Mouse (Mus musculus) layer of hippocampus, adult 18-20 months (tissue): ENCODE data around the gene Nisch. TPM values are rescaled to one million over a fixed set of nuclear protein-coding genes. Genes with fewer than 3 reads are reported as not detected.

Experiments used
- DNase-seq, 2 experiments: peaks; one replicate each; pipeline ENCODE4 v3.0.0; 2022; ENCODE audit warnings: low spot score in 2 of 2
- long read RNA-seq: library from polyadenylated mRNA; stranded (forward); transcript quantifications from one replicate; pipeline ENCODE4 v2.0.0, GENCODE M21; 2021
- total RNA-seq, 2 experiments: library from RNA; stranded (reverse); gene quantifications; 2 replicates each; pipeline ENCODE4 v1.2.3; 2021

Gene Nisch
- total RNA-seq = 100 to 1,000 TPM; 434 to 437 TPM
- long read RNA-seq, full-length matches to known transcripts = 376 of 1,032 reads
- long read RNA-seq, partial matches to known transcripts = 161 of 1,032 reads
- long read RNA-seq, other reads (novel, unspliced or antisense) = 495 of 1,032 reads

- no peak for DNase-seq
Measured at GRCm38 (mm10) chr14:31216846-31217245, at the start of gene Nisch. Gene Nisch, minus strand, starts transcription at chr14:31216946.

DNA sequence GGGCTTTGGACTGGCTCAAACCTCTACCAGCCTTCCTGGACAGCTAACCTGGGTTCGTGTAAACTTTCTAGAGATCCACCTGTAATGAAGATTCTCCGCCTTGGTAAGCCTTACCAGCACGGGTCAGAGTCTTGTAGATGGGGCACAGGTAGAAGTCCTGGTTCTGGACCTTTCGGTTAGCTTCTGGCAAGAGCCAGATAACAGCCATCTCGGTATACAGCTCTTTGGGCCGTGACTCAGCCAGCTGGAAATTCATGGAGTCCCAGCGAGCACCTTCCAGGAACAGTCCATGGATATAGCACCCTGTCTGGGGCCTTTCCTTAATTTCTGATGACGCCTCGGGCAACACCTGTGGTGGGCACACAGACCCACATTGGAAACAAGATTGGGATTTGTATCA, 44.2 kb upstream of the Nisch start:
- DNase-seq = no peak

- no peak for DNase-seq
Measured at GRCm38 (mm10) chr14:31260374-31260773, 43.6 kb upstream of the Nisch start.

DNA sequence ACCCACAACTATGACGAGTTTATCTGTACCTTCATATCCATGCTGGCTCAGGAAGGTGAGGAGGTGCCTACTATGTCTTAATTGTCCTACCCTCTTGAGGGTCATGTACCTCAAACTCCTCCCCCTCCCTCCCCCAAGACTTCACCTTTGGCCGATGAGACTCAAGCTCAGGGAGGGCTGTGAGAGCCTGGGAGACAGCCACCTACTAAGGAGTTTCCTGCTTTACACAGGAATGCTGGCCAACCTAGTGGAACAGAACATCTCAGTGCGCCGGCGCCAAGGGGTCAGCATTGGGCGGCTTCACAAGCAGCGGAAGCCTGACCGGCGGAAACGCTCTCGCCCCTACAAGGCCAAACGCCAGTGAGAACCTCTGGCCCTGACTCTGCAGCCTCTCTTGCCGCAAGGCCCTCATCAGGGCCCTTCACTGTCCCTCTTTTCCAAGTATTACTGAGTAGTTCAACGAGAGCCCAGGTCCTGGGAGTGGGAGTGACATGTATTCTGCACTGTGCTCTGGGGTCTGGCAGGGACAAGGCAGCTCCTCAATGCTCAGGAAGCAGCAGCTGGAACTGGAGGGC, 41.8 kb upstream of the Nisch start:
- no peak for DNase-seq

GRCm38 (mm10) chr14:31252091-31252490, 35.3 kb upstream of the Nisch start:
- DNase-seq = no peak

DNA sequence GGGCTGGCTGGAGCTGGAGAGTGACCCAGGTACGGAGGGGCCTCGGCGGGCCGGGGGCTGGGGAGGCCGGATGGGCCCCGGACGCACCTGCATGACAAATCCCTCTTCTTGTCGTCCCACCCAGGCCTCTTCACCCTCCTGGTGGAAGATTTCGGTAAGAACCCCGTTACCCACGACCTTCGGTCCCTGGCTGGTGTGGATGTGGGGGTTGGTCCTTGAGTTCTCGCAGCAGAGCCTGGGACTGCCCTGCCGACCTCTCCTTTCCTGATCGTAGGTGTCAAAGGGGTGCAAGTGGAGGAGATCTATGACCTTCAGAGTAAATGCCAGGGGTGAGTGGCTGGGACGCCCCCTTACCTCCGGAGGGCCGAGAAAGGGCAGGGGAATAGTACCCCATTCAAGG, 34.9 kb upstream of the Nisch start:
- DNase-seq = no peak

DNA sequence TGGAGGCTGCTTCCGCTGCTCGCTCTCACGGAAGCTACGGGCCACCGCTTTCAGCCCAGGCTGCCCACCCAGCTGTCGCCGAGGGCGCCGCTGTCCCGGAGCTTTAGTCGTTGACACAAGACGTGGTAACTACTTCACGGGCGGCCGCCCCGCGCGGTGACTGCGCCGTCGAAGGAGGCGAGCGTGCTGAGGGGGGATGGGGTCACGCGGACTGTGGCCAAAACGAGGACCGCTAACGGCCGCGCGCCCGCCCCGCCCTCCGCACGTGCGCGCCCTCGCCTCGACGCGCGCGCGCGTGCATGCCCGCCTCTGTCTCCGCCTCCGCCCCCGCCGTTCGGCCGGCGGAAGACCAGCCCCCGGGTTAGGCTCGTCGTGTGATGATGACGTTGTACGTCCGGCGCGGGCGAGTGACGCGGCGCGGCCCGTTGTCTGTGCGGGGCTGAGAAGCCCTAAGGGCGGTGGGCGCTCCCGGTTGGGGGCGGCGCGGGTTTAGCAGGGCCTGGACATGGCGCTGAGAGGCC, 34.4 kb upstream of the Nisch start, which contains the start of the genes Phf7 and Bap1:
Gene Phf7 (minus strand): TSS at position 234 of the 521 bp plus-strand sequence.
Gene Bap1 (plus strand): TSS at position 367 of the 521 bp plus-strand sequence.
- peak; percentile 92 to 97 for DNase-seq

GRCm38 (mm10) chr14:31250222-31251083, 33.7 kb upstream of the Nisch start:
- no peak for DNase-seq

- no peak for DNase-seq
Measured at GRCm38 (mm10) chr14:31248396-31248795, 31.6 kb upstream of the Nisch start.

- no peak for DNase-seq
Measured at GRCm38 (mm10) chr14:31245946-31246345, 29.2 kb upstream of the Nisch start.

- no peak for DNase-seq
Measured at GRCm38 (mm10) chr14:31244777-31245176, 28.0 kb upstream of the Nisch start.

DNA sequence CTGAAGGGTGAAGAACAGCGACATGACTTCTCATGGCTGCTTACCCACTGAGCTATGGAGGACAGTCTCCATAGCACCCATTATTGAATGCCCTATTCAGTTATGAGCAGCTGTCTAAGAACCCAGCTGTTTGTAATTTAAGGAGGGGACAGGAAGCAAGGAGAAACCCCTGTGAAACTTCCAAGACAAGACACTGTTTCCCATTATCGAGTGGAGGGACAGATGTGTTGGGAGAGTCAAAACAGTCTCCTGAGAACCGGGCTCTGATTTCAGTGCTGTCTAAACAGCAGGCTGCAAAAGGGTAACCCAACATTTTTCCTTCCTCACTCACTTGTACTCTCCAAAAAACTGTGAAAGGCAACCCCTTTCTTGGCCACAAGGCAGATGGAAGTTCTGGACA, 23.8 kb upstream of the Nisch start:
- DNase-seq = no peak

DNA sequence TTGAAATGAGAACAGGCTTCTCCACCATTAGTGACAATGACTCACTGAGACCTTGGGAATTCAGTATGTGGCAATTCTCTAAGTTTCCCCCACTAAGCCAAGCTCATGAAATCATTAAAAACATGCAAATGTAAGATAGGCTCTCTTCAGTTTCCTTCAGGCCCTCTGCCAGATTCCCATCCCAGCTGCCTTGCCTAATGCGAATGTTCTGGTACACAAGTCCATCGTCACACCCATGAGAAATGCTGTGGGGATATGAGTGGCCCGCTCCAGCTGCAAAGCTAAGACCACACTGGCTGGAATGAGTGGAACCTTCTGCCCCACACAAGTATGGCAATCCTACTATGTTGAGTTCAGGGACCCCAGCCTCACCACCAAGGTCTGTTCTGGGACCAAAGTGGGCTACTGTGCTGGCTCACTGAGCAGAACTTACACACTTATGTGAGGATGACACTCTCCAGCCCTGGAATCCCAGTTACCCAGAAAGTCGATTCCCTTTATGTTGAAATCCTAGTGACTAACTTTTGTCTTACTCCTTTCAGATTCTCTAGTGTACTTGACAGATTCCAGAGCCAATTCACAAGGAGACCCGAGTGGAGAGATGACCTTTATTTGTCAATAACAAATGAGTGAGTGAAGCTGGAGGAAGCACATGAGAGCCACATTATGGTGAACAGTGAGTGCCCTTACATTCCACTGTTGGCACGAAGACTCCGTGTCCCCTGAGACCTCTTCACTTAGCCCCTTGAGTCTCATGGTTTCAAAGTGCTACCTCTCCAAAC, 20.5 kb upstream of the Nisch start:
- DNase-seq = peak in 1 of 2 experiments; percentile 39

- DNase-seq = peak; percentile 69 to 90
Measured at GRCm38 (mm10) chr14:31233996-31234591, 17.3 kb upstream of the Nisch start.

DNA sequence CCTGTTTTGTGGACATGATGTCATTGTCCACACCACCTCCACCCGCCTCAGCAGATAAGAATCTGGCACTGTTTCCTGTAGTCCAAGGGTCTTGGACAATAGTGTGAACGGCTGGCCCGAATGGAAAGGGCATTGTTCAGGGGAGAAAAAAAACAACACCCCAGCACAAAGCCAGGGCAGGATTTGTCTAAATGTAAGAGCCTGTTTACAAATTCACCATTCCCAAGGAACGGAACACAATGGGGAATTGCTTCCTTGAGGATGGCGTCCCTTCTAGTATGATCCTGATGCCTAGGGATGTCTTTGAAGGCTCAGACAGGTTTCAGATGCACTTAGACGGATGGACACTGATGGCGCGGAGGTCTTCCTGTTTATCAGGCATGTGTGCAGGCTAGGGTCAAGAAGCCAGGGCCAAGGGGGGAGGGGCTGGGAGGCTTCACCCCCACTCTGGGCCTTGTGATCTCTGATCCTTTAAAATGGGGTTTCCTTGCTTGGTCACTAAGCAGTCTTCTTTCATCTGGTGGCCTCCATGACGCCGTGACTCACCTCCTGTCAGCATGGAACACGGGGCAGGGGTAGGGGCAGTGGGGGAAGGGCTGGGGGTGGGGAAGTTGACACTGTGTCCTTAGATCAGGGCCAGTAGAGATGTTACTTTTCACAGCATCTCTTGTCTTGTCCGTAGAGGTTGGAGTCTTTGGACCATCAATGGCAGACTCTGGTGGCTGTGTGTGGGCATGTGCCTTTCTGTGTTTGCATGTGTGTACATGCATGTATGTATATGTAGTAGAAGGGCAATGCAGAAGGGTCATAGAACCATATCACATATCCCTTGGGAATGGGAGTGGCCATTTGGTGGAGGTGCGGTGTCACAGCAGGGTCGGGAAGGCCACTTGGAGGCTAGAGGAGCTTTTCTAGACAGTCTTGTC, 16.6 kb upstream of the Nisch start:
- DNase-seq = no peak

- DNase-seq = no peak
Measured at GRCm38 (mm10) chr14:31232404-31233069, 15.8 kb upstream of the Nisch start.

- DNase-seq = no peak
Measured at GRCm38 (mm10) chr14:31230442-31230841, 13.7 kb upstream of the Nisch start.

DNA sequence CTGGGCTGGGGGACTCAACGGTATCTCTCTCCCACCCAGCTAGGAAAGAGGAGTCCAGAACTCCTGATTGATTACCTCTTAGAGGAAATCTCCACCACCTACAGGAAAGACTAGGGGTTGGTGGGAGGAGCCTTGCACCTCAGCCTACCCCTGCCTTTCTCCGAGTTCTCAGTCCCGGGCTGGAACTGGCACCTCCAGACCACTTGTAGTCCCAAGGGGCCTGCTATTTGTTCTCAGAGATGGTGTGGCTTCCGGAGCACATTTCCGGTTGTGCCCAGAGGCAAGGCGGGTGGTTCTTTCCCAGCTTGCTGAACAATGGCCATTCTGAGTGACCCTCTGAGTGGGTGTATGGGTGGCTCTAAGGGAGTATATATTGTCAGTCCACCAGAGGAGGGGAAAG, 11.5 kb upstream of the Nisch start:
- no peak for DNase-seq

- peak; percentile 64 to 70 for DNase-seq
Measured at GRCm38 (mm10) chr14:31226978-31227377, 10.2 kb upstream of the Nisch start.
